ENCODE assay signal across 9 mouse cellular contexts in genomic region chr17:67866541-67867241, GRCm38 (mm10).
DNase-seq lines count a peak whose midpoint lies in the region; ATAC-seq and TF ChIP-seq lines count a peak whose summit lies in the region.
"Had no signal": no experiment of that assay in that cellular context is flagged by ENCODE, and none has a peak within 500 bp of the region (broad histone marks: within the 10 kb centered on the region; RNA-seq: fewer than 3 reads in every experiment).

No protein-coding gene starts in this region.

- H3K4me2 ChIP-seq in lung, embryonic 16.5 days (ENCODE audit: low read depth, low read length) = no peak overlapping the region
- H3K4me2 ChIP-seq in embryonic facial prominence, embryonic 14.5 days (ENCODE audit: low read depth, low read length) = peak overlapping the region; percentile 31
- H3K4me2 ChIP-seq in heart, embryonic 14.5 days (ENCODE audit: low read length) = no peak overlapping the region
- H3K4me2 ChIP-seq in stomach, embryonic 16.5 days (ENCODE audit: low read depth, low read length) = no peak overlapping the region

- peaks cover 10% of the 10 kb centered on the region for H3K4me1 ChIP-seq in lung, embryonic 16.5 days (replicated peaks; ENCODE audit: control insufficient read depth, insufficient read depth, low read length)
- H3K4me1 ChIP-seq in lung, adult 2 months (ENCODE audit: control insufficient read depth, insufficient read depth, low read length) = no peaks in the 10 kb centered on the region
- H3K4me1 ChIP-seq in embryonic facial prominence, embryonic 14.5 days (ENCODE audit: control insufficient read depth, insufficient read depth, low read length) = peaks cover 25% of the 10 kb centered on the region
- H3K4me1 ChIP-seq in heart, embryonic 14.5 days (ENCODE audit: control insufficient read depth in 2 of 2, insufficient read depth in 2 of 2, low read length in 2 of 2) = 0 out of 4 replicates have a peak, but pooled peaks cover 2 to 5% of the 10 kb centered on the region in 2 experiments
- no peaks in the 10 kb centered on the region for H3K4me1 ChIP-seq in stomach, embryonic 16.5 days (ENCODE audit: control insufficient read depth, insufficient read depth, low read length)

- DNase-seq in lung, adult 2 months = no peak
- peak; percentile 96 for DNase-seq in embryonic facial prominence, embryonic 14.5 days (ENCODE audit: low spot score)
- no peak for DNase-seq in layer of hippocampus, postnatal 10 days (ENCODE audit: low spot score in 2 of 2)
- no peak for DNase-seq in frontal cortex, adult 2 months (ENCODE audit: extremely low spot score in 1 of 2, low spot score in 1 of 2)

- peak overlapping the region; percentile 73 for H3K27ac ChIP-seq in lung, embryonic 16.5 days (ENCODE audit: low read length)
- peak overlapping the region; percentile 91 for H3K27ac ChIP-seq in embryonic facial prominence, embryonic 14.5 days (replicated peaks; ENCODE audit: low read depth, low read length)
- peak overlapping the region; percentile 49 to 55 for H3K27ac ChIP-seq in heart, embryonic 14.5 days (replicated peaks in 1 of 2; ENCODE audit: control insufficient read depth in 1 of 2, insufficient read depth in 1 of 2, low read depth in 2 of 2, low read length in 2 of 2)
- peak overlapping the region; percentile 64 for H3K27ac ChIP-seq in stomach, embryonic 16.5 days (ENCODE audit: low read length)
- H3K27ac ChIP-seq: liver, embryonic 14.5 days had no signal

- TF ChIP-seq CTCF in lung, adult 2 months (IDR thresholded peaks at IDR 0.05; ENCODE audit: insufficient read depth, low read length) = no peak

- no peaks in the 10 kb centered on the region for H3K27me3 ChIP-seq in lung, embryonic 16.5 days (ENCODE audit: control insufficient read depth, insufficient read depth, low read depth, low read length)
- no peaks in the 10 kb centered on the region for H3K27me3 ChIP-seq in embryonic facial prominence, embryonic 14.5 days (replicated peaks; ENCODE audit: control insufficient read depth, insufficient read depth, low read length)
- peaks cover 66% of the 10 kb centered on the region for H3K27me3 ChIP-seq in heart, embryonic 14.5 days (ENCODE audit: control insufficient read depth, insufficient read depth, low read length)
- H3K27me3 ChIP-seq in stomach, embryonic 16.5 days (ENCODE audit: control insufficient read depth, insufficient read depth, low read length) = no peaks in the 10 kb centered on the region

- peak; percentile 43; the same call in 1 of the 2 replicates for ATAC-seq in lung, embryonic 16.5 days (ENCODE audit: low read depth)
- ATAC-seq in embryonic facial prominence, embryonic 14.5 days (ENCODE audit: low read depth) = peak; percentile 70
- no peak for ATAC-seq in heart, embryonic 14.5 days (ENCODE audit: insufficient number of reproducible peaks, insufficient read depth, low FRiP score, low read depth)
- ATAC-seq in stomach, embryonic 16.5 days (ENCODE audit: insufficient read depth, low FRiP score) = no peak
- ATAC-seq: intestine, postnatal 0 days had no signal

- no peak for TF ChIP-seq POLR2A in lung, adult 2 months (IDR thresholded peaks at IDR 0.05; ENCODE audit: borderline replicate concordance, extremely low read depth, low read depth, low read length)

- no peak overlapping the region for H3K4me3 ChIP-seq in lung, embryonic 16.5 days (ENCODE audit: low read length)
- H3K4me3 ChIP-seq in lung, adult 2 months (replicated peaks; ENCODE audit: extremely low read depth, low read depth, low read length) = no peak overlapping the region
- no peak overlapping the region for H3K4me3 ChIP-seq in embryonic facial prominence, embryonic 14.5 days (ENCODE audit: low read depth, low read length)
- H3K4me3 ChIP-seq in heart, embryonic 14.5 days (ENCODE audit: control insufficient read depth in 1 of 2, insufficient read depth in 1 of 2, low read depth in 1 of 2, low read length in 2 of 2) = no peak overlapping the region
- no peak overlapping the region for H3K4me3 ChIP-seq in stomach, embryonic 16.5 days (replicated peaks; ENCODE audit: low read length)

- WGBS in lung, embryonic 16.5 days = 64% methylated on average over 20 of the region's 20 CpGs
- WGBS in lung, adult 2 months = 76% methylated on average over 20 of the region's 20 CpGs
- WGBS in embryonic facial prominence, embryonic 14.5 days = 27% methylated on average over 20 of the region's 20 CpGs
- WGBS in heart, embryonic 14.5 days = 77% methylated on average over 20 of the region's 20 CpGs
- 82% methylated on average over 20 of the region's 20 CpGs for WGBS in stomach, embryonic 16.5 days

- H3K9ac ChIP-seq in lung, embryonic 16.5 days (ENCODE audit: low read length) = peak overlapping the region; percentile 35; the same call in 1 of the 2 replicates
- H3K9ac ChIP-seq in embryonic facial prominence, embryonic 14.5 days (ENCODE audit: low read depth, low read length) = peak overlapping the region; percentile 32; the same call in 1 of the 2 replicates
- no peak overlapping the region for H3K9ac ChIP-seq in heart, embryonic 14.5 days (ENCODE audit: low read length)
- no peak overlapping the region for H3K9ac ChIP-seq in stomach, embryonic 16.5 days (ENCODE audit: low read length)
- H3K9ac ChIP-seq: liver, embryonic 14.5 days had no signal

- no peaks in the 10 kb centered on the region for H3K9me3 ChIP-seq in lung, embryonic 16.5 days (ENCODE audit: control insufficient read depth, low read length)
- peaks cover 7% of the 10 kb centered on the region; the same call in 1 of the 2 replicates for H3K9me3 ChIP-seq in embryonic facial prominence, embryonic 14.5 days (ENCODE audit: control insufficient read depth, low read length)
- 0 out of 2 replicates have a peak, but pooled peaks cover 3% of the 10 kb centered on the region for H3K9me3 ChIP-seq in heart, embryonic 14.5 days (ENCODE audit: control insufficient read depth, low read length)
- no peaks in the 10 kb centered on the region for H3K9me3 ChIP-seq in stomach, embryonic 16.5 days (replicated peaks; ENCODE audit: control insufficient read depth, low read length)

- peaks cover 35% of the 10 kb centered on the region for H3K36me3 ChIP-seq in lung, embryonic 16.5 days (ENCODE audit: control insufficient read depth, insufficient read depth, low read length)
- H3K36me3 ChIP-seq in embryonic facial prominence, embryonic 14.5 days (ENCODE audit: control insufficient read depth, insufficient read depth, low read length) = peaks cover 52% of the 10 kb centered on the region
- peaks cover 12% of the 10 kb centered on the region for H3K36me3 ChIP-seq in heart, embryonic 14.5 days (ENCODE audit: control insufficient read depth, insufficient read depth, low read length)
- peaks cover 12% of the 10 kb centered on the region for H3K36me3 ChIP-seq in stomach, embryonic 16.5 days (ENCODE audit: control insufficient read depth, insufficient read depth, low read length)

Comparison
In these comparisons a context has a peak if more than half of its experiments do, and no peak if none do; other contexts are left out.
1. ATAC-seq: peak in lung, embryonic 16.5 days (single experiment) and embryonic facial prominence, embryonic 14.5 days (single experiment); none in heart, embryonic 14.5 days (single experiment) and stomach, embryonic 16.5 days (single experiment).
2. H3K9ac ChIP-seq: peak in lung, embryonic 16.5 days (single experiment) and embryonic facial prominence, embryonic 14.5 days (single experiment); none in heart, embryonic 14.5 days (single experiment) and stomach, embryonic 16.5 days (single experiment).
3. Peak in every context shown above with its lines, with median percentiles within 50 percentile points of each other: H3K27ac ChIP-seq.